Mouse (Mus musculus): ENCODE data around the gene Ubc.

The Ubc gene

DNA sequence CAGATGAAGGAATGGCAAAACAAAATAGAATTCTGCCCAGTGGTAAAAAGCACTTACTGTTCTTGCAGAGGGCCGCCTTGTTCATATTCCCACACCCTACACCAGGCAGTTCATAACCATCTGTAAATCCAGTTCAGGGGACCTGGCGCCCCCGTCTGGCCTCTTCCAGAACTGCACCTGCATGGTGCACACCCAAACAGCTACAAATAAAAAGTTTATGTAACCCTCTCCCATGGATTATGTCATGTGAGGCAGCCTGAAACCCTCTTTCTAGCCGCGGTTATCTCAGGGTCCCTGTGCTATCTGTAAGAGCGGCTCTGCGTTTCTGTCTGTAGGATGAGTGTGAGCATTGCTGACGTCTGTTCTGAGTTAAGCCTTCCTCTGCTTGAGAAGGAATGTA, 41.5 kb downstream of the Ubc start:
- peak; percentile 50 for DNase-seq (ENCODE audit: low spot score)

- DNase-seq (ENCODE audit: low spot score) = no peak
Measured at GRCm38 (mm10) chr5:125348067-125348466, 41.9 kb downstream of the Ubc start.

GRCm38 (mm10) chr5:125344296-125344695, 45.7 kb downstream of the Ubc start:
- no peak for DNase-seq (ENCODE audit: low spot score)

DNA sequence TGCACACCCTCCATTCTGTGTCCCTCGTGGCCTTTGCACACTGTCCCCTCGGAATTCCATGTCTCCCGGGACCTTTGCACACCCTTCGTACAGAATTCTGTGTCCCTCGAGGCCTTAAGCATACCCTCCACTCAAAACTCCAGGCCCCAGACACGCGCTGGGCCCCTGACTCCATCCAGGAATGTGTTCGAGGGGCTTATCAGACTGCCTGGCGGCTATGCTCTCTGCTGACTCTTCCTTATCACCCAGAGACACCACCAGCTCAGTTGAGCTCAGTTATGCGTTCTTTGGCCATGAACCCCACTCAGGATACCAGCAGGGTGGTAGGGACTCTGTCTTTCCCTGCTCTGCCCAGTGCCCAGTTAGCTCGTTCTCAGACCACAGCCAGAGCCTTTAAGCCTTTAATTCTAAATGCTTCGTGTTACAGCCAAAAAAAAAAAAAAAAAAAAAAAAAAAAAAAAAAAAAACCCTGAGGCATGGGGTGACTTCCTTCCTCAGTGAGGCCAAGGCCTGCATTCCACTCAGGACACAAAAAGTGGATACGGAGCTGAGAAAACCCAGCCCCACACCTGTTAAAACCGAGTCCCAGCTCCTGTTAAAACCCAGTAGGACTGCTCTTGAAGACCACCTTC, 48.4 kb downstream of the Ubc start:
- DNase-seq (ENCODE audit: low spot score) = no peak

GRCm38 (mm10) chr5:125340547-125341262, 49.3 kb downstream of the Ubc start, which contains the start of gene Scarb1:
TSS of gene Scarb1 (minus strand) at chr5:125341094.
- peak; percentile 77 for DNase-seq (ENCODE audit: low spot score)

- peak; percentile 21 for DNase-seq (ENCODE audit: low spot score)
Measured at GRCm38 (mm10) chr5:125339851-125340531, 50.0 kb downstream of the Ubc start.

- DNase-seq (ENCODE audit: low spot score) = peak; percentile 56
Measured at GRCm38 (mm10) chr5:125339108-125339751, 50.8 kb downstream of the Ubc start.

GRCm38 (mm10) chr5:125337526-125337925, 52.5 kb downstream of the Ubc start:
- no peak for DNase-seq (ENCODE audit: low spot score)

DNA sequence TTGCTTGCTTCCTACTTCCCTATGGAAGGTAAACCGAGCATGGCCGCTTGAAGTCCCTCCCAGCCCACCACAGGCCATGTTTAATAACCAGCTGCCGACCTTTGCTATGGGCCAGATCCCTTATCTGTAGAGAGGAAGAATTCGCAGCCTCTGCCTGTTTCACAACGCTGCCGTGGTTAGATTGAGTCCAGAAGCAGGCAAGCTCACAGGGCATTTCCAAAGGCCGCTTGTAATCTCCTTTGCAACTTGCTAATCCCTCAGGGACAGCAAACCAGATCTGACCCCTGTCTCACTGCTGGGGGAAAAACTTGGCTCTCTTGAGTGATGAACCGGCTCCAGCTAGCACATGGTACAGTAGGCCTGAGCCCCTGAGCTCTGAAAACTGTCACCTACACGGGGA, 53.0 kb downstream of the Ubc start:
- DNase-seq (ENCODE audit: low spot score) = no peak

All from T-cell, adult 2 months (primary cell).